Mouse (Mus musculus): ENCODE data around the gene Miga1. TPM values are rescaled to one million over a fixed set of nuclear protein-coding genes. Genes with fewer than 3 reads are reported as not detected.

Miga1 gene
- polyA plus RNA-seq, 2 experiments: 3.0 to 3.4 TPM

DNA sequence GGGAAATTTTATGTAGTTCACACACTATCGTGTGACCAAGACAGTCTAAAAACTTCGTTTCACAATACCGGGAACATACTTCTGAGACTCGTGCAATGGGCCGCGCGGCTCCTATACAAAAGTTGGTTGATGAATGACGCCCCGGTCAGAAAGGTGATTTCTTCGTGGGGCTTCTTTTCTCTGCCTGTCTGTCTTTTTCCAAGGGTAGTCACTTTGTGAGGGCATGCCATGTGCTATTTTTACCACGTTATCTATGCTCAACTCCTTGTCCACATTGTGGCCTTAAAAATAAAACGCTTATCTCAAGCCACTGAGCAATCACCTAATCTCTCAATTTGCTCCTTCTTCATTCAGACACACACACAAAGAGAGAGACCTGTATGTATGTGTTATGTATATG lies 75.4 kb downstream of the Miga1 start:
- 47% methylated on average over 12 of the region's 12 CpGs for WGBS (ENCODE audit: insufficient replicate concordance)
- TF ChIP-seq CTCF (IDR thresholded peaks at IDR 0.05; ENCODE audit: low read depth) (no peak), EP300 (IDR thresholded peaks at IDR 0.05; ENCODE audit: low read depth) (peak; percentile 24; the same call in 1 of the 2 replicates)
- DNase-seq (ENCODE audit: low read depth in 3 of 3, low spot score in 3 of 3) (no peak), ATAC-seq (ENCODE audit: insufficient read depth) (peak; percentile 5; the same call in 1 of the 2 replicates)
- peaks cover 0 to 8% of the 10 kb centered on the region in 2 experiments; a peak in 2 of 4 replicates for H3K4me1 ChIP-seq (replicated peaks; ENCODE audit: control insufficient read depth in 2 of 2, insufficient read depth in 2 of 2, low read length in 1 of 2)
- no peak overlapping the region for H3K9ac ChIP-seq (replicated peaks)
- no peaks in the 10 kb centered on the region for H3K9me3 ChIP-seq (ENCODE audit: control insufficient read depth, low read length)
- H3K4me3 ChIP-seq (ENCODE audit: insufficient read depth in 1 of 2, low read depth in 2 of 2, low read length in 2 of 2): peak overlapping the region in 1 of 2 experiments; percentile 55; a peak in 1 of 4 replicates
- H3K36me3 ChIP-seq (replicated peaks; ENCODE audit: control insufficient read depth, insufficient read depth, low read depth): no peaks in the 10 kb centered on the region
- H3K27ac ChIP-seq: no peak overlapping the region
- H3K27me3 ChIP-seq (ENCODE audit: control insufficient read depth, insufficient read depth, low read length): peaks cover 56% of the 10 kb centered on the region
- H3K4me2 ChIP-seq (ENCODE audit: low read depth): peak overlapping the region; percentile 74

DNA sequence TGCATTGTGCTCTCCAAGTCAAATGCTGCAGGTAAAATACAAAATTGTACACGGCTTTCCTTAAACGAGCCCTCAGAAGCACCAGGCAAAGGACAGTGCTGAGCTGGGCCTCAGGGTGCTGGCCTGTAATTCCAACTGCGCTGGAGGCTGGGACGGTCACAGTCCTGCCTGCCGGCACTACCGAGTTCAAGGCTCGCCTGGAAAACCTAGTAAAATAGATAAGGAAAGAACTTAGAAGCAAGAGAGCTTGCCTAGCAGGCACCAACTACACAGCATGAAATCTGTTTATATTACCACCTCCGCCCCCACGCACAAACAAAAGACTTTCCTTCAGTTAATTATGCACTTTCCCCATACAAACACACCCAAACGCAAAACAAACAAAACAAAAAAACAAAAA lies 75.8 kb downstream of the Miga1 start:
- Histone ChIP-seq H3K9ac (replicated peaks) (no peak overlapping the region), H3K4me1 (replicated peaks; ENCODE audit: control insufficient read depth in 2 of 2, insufficient read depth in 2 of 2, low read length in 1 of 2) (peaks cover 0 to 8% of the 10 kb centered on the region in 2 experiments; a peak in 2 of 4 replicates), H3K27ac (no peak overlapping the region), H3K4me3 (ENCODE audit: insufficient read depth in 1 of 2, low read depth in 2 of 2, low read length in 2 of 2) (no peak overlapping the region), H3K9me3 (ENCODE audit: control insufficient read depth, low read length) (no peaks in the 10 kb centered on the region), H3K27me3 (ENCODE audit: control insufficient read depth, insufficient read depth, low read length) (peaks cover 56% of the 10 kb centered on the region), H3K36me3 (replicated peaks; ENCODE audit: control insufficient read depth, insufficient read depth, low read depth) (no peaks in the 10 kb centered on the region), H3K4me2 (ENCODE audit: low read depth) (no peak overlapping the region)
- DNase-seq (ENCODE audit: low read depth in 3 of 3, low spot score in 3 of 3) (no peak), ATAC-seq (ENCODE audit: insufficient read depth) (no peak)
- 48% methylated on average over 10 of the region's 10 CpGs for WGBS (ENCODE audit: insufficient replicate concordance)
- TF ChIP-seq EP300 (IDR thresholded peaks at IDR 0.05; ENCODE audit: low read depth): no peak
- no peak for TF ChIP-seq CTCF (IDR thresholded peaks at IDR 0.05; ENCODE audit: low read depth)

DNA sequence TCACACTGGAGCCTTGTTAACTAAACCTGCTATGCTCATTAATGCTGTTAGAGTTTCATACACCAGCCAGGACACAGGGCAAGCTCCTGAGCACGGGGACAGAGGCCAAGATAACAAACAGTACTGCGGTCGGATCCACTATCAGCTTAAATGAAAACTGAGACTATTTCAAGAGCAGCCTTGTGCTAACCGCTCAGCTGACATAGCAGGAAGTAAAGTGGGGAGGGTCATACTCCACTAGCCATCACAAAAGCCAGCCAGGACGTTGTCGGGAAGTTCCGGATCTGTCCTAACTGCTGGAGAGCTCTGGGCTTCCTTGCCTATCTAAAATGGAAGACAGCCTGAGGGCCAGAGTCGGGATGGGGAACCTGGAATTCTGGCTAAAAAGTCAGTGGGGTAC lies 78.3 kb downstream of the Miga1 start:
- H3K4me2 ChIP-seq (ENCODE audit: low read depth): no peak overlapping the region; the same call in 1 of the 2 replicates
- 5% methylated on average over 8 of the region's 8 CpGs for WGBS (ENCODE audit: insufficient replicate concordance)
- no peak overlapping the region for H3K27ac ChIP-seq
- H3K9ac ChIP-seq (replicated peaks): no peak overlapping the region
- peaks cover 0 to 8% of the 10 kb centered on the region in 2 experiments; a peak in 2 of 4 replicates for H3K4me1 ChIP-seq (replicated peaks; ENCODE audit: control insufficient read depth in 2 of 2, insufficient read depth in 2 of 2, low read length in 1 of 2)
- DNase-seq (ENCODE audit: low read depth in 3 of 3, low spot score in 3 of 3): no peak
- H3K9me3 ChIP-seq (ENCODE audit: control insufficient read depth, low read length): no peaks in the 10 kb centered on the region
- peaks cover 46% of the 10 kb centered on the region for H3K27me3 ChIP-seq (ENCODE audit: control insufficient read depth, insufficient read depth, low read length)
- H3K36me3 ChIP-seq (replicated peaks; ENCODE audit: control insufficient read depth, insufficient read depth, low read depth): no peaks in the 10 kb centered on the region
- no peak for TF ChIP-seq EP300 (IDR thresholded peaks at IDR 0.05; ENCODE audit: low read depth)
- no peak for TF ChIP-seq CTCF (IDR thresholded peaks at IDR 0.05; ENCODE audit: low read depth)
- H3K4me3 ChIP-seq (ENCODE audit: insufficient read depth in 1 of 2, low read depth in 2 of 2, low read length in 2 of 2): no peak overlapping the region
- ATAC-seq (ENCODE audit: insufficient read depth): no peak

DNA sequence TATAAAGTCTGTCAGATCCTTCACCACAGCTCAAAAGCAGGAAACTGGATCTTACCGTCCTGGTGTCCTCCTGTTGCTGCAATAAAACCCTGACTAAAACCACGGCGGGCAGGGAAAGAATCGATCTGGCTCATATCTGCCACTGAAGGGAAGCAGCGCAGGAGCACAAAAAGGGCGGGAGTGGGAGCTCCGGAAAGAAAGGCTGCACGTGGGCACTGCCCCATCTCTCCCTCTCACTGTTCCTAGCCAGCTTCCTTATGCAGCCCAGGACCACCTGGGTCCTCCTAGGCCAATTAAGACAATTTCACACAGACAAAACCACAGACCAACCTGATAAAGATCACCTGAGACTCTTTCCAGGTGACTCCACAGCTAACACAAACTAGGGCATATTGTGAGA lies 78.8 kb downstream of the Miga1 start:
- DNase-seq (ENCODE audit: low read depth in 3 of 3, low spot score in 3 of 3) (no peak), ATAC-seq (ENCODE audit: insufficient read depth) (no peak)
- no peaks in the 10 kb centered on the region for H3K9me3 ChIP-seq (ENCODE audit: control insufficient read depth, low read length)
- peaks cover 41% of the 10 kb centered on the region for H3K27me3 ChIP-seq (ENCODE audit: control insufficient read depth, insufficient read depth, low read length)
- H3K27ac ChIP-seq: no peak overlapping the region
- peaks cover 0 to 8% of the 10 kb centered on the region in 2 experiments; a peak in 2 of 4 replicates for H3K4me1 ChIP-seq (replicated peaks; ENCODE audit: control insufficient read depth in 2 of 2, insufficient read depth in 2 of 2, low read length in 1 of 2)
- H3K4me2 ChIP-seq (ENCODE audit: low read depth): no peak overlapping the region
- no peaks in the 10 kb centered on the region for H3K36me3 ChIP-seq (replicated peaks; ENCODE audit: control insufficient read depth, insufficient read depth, low read depth)
- no peak overlapping the region for H3K9ac ChIP-seq (replicated peaks)
- no peak for TF ChIP-seq CTCF (IDR thresholded peaks at IDR 0.05; ENCODE audit: low read depth)
- no peak for TF ChIP-seq EP300 (IDR thresholded peaks at IDR 0.05; ENCODE audit: low read depth)
- 15% methylated on average over 8 of the region's 8 CpGs for WGBS (ENCODE audit: insufficient replicate concordance)
- H3K4me3 ChIP-seq (ENCODE audit: insufficient read depth in 1 of 2, low read depth in 2 of 2, low read length in 2 of 2): no peak overlapping the region

DNA sequence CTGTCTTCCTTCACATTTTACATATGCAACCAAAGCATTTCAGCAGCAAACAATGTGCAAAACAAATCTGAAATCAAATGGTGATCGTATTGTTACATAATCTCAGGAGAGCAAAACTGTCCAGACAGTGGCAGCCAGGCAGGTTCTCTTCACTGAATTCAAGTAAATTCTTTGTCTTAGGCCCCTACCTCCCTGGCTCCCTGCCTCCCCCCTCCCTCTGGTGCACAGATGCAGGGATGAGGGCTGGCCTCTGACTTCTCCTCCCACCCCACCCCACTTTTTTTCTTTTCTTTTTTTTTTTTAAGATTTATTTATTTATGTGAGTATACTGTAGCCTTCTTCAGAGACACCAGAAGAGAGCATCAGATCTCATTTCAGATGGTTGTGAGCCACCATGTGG lies 79.8 kb downstream of the Miga1 start:
- Histone ChIP-seq H3K27ac (no peak overlapping the region), H3K9ac (replicated peaks) (no peak overlapping the region), H3K4me1 (replicated peaks; ENCODE audit: control insufficient read depth in 2 of 2, insufficient read depth in 2 of 2, low read length in 1 of 2) (peaks cover 0 to 8% of the 10 kb centered on the region in 2 experiments; a peak in 2 of 4 replicates), H3K4me2 (ENCODE audit: low read depth) (no peak overlapping the region), H3K36me3 (replicated peaks; ENCODE audit: control insufficient read depth, insufficient read depth, low read depth) (no peaks in the 10 kb centered on the region), H3K4me3 (ENCODE audit: insufficient read depth in 1 of 2, low read depth in 2 of 2, low read length in 2 of 2) (no peak overlapping the region), H3K27me3 (ENCODE audit: control insufficient read depth, insufficient read depth, low read length) (peaks cover 31% of the 10 kb centered on the region), H3K9me3 (ENCODE audit: control insufficient read depth, low read length) (no peaks in the 10 kb centered on the region)
- ATAC-seq (ENCODE audit: insufficient read depth): no peak
- TF ChIP-seq EP300 (IDR thresholded peaks at IDR 0.05; ENCODE audit: low read depth) (no peak), CTCF (IDR thresholded peaks at IDR 0.05; ENCODE audit: low read depth) (no peak)
- 81% methylated on average over 1 of the region's 1 CpGs for WGBS (ENCODE audit: insufficient replicate concordance)
- DNase-seq (ENCODE audit: low read depth in 3 of 3, low spot score in 3 of 3): no peak

Measured in liver, embryonic 14.5 days (tissue).